Mouse (Mus musculus) urinary bladder, postnatal 14 days (tissue): ENCODE data around the gene Rab9b.
A peak's percentile ranks its signal among the peaks of the same experiment; 100 is the strongest.

Experiments
- DNase-seq: peaks from one replicate; pipeline ENCODE4 v3.0.0; 2021; ENCODE audit warnings: low spot score

Rab9b gene

DNA sequence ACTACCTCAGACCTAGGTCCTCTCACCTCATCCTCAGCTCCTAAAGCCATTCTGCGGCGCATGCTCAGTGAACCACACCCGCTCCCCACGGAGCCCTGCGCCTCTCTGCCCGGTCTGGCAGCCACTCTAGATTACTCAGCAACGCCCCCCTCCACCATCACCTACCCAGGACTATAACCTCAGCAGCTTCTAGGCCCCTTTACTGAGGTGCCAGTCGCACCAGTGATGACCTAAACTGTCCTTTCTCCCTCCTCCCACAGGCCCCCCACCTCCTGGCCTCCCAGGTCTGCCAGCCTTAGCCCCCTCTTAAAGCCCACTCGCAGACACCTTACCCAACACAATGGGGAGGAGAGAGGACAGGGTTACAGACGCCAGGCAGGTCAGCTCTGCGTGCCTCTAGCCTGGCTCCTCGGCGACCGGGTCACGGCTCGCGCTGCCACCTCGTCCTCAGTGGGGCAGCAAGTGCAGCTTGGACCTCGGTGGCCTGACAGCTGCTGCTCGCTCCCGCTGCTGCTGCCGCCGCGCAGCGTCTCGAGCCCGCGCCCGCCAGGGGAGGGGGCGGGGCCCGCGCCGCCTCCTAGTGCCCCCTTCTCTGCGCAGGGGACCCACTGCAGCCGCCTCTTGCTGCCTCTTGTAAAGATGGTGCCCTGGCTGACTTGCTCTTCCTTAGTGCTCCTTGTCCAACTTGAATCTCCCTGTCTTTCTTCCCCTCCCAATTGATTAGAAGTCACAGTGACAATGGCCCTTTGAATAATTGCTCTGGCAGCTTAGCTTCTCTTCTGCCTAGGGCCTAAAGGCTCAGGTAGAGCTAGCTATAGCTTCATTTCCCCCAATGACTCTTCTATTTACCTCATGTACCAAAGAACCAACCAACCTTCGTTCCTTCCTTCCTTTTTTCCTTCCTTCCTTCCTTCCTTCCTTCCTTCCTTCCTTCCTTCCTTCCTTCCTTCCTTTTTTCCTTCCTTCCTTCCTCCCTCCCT lies at the start of gene Rab9b:
Gene Rab9b (minus strand): TSS at position 695 of the 980 bp plus-strand sequence.
- DNase-seq: no peak

DNA sequence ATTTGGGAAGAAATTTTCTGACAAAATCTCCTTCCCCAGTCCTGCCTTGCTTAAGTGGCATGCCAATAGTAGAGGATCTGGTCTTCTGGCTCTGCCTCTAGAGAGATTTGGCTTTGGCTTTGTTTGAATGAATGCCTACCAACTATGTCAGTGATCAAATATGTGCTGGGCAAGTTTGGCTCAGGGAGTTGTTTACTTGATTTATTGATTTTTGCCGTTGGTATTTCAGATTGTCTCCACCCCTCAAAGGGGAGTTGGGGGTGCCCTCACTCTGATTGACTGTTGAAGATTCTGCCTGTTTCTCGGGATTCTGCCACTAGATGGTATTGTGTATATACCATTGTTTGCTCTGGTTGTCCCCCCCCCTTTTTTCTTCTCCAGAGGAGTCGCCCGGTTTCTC lies 35.8 kb upstream of the Rab9b start:
- DNase-seq: no peak

DNA sequence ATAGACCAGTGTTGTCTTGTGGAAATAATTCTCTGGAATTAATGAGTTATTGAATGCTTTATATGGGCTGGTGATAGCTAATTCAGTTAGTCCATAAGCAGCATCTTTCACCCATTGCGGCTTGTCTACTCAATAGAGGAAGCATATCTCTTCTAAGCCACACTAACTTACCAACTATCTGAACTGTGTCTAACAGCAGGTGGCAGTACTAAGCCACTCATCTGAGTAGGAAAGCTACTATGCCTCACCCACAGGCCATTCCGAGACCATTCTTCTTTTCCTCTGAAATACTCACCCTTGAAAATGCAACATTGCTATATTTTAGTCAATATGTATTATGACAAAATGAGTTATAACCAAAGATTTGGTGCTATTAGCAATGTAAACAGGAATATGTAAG lies 27.2 kb upstream of the Rab9b start:
- DNase-seq: peak; percentile 3

DNA sequence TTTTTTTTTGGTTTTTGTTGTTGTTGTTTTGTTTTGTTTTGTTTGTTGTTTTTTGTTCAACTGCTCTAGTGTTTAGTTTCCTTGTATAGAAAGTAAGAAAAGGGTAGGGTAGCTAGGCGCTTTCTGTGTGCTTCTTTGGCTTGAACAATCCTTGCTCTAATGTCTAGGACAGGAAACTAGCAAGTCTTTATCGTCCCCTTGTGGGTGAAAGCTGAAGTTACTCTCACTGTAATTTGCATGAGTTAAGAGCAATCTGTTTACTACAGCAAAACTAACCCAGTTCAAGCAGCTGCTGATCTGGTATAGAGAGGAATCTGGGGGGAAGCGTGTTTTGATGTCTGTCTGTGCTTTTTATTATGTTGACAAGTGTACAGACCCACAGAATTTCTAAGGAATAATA lies 18.3 kb downstream of the Rab9b start:
- no peak for DNase-seq

DNA sequence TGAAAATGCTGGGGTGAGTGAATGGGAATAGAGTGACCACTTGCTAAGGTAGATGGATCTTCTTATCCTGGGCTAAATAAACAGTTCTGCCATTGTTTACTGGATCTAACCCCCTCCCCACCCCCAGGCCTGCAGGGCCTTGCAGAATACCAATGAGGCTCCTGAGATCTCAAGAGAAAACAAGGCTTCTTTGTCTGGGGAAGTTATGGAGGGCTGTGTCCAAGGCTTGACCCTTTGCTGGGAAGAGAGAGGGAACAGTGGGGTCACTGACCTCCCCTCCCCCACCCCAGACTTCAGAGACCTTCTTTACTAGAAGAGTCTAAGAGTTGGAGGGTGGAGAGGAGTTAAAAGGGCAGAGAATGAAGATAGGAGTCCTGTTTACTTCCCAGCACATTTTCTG lies 39.9 kb downstream of the Rab9b start:
- no peak for DNase-seq

DNA sequence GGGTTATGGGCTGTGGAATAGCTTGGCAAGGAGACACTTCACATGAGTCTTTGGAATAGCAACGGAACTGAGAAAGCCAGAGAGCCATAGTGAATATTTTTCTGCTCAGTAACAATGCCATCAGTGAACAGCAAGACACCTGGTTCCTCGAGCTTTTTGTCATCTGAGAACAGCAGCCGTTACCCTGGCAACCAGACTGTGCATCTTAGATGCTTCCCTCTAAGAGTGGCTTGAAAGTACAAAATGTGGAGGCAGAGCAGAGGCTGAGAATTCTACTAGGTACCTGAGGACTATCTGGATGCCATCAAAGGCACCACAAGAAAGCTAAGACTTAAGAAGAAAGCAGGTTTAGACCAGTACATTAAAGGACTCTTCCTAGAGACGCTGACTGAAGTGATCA lies 43.5 kb downstream of the Rab9b start:
- no peak for DNase-seq

DNA sequence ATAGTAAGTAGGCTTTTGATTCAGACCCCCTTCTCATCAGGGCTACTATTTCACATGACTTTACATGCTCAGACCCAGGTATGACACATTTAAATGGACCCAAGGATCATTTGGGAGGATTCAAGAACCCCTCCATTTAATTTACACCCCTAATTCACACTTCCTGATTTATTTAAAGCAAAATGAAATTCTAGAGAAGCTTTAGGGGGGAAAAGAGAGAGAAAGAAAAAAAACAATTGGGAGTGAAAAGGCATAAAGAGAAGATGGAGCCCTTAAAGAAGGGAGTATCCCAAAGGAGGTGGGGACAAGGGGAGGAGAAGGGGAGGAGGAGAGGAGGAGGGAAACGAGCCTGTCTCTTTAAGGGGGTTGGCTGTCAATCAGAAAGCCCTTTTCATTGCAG lies 46.2 kb downstream of the Rab9b start, which contains the start of gene Plp1:
Gene Plp1 (plus strand): TSS at position 301 of the 400 bp plus-strand sequence.
- DNase-seq: no peak

DNA sequence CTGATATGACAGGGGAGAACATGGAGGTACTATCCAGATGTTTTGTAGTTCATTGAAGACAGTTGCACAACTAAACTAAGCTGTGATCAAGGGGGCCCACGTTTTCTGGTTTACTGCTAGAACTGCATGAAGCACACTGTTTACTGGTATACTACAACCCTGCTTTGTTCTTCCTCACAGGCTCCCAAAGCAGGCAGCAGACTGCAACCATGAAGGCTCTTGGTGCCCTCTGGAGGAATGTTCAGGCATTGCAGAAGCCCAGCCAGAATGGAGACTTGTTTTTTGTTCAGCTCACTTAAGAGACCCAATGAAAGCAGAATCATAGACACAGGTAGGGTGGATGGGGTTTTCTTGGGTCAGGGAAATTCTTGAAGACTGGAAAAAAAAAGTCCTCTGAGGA lies 48.3 kb downstream of the Rab9b start:
- DNase-seq: peak; percentile 64

DNA sequence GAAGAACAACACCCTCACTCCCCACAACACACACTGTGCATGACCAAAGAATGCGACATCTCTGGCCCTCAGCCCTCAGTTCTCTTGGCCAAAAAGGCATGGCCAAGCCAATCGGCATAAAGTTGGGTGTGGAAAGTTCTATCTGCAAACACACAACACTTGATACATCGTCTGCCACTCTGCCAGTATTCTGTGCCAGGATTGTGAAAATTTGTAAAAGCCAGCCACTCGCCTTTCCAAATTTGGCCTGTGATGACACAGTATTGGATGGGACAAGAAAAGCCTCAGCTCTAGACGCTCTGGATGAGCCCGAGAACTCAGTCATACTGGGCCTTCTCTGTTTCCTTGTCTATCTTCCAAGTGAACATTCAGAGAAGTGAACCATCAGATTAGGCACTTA lies 48.8 kb downstream of the Rab9b start:
- peak; percentile 4 for DNase-seq
